Mouse (Mus musculus): Measurements from ENCODE around the gene Zmat5. TPM values are rescaled to one million over a fixed set of nuclear protein-coding genes. Genes with fewer than 3 reads are reported as not detected.

Zmat5 gene
- polyA plus RNA-seq, 1 experiment from 2014 or later: 62.2 TPM

GRCm38 (mm10) chr11:4685510-4685909 is 19.0 kb upstream of the Zmat5 start:
- Histone ChIP-seq H3K9me3 (ENCODE audit: control insufficient read depth, low read length) (no peaks in the 10 kb centered on the region), H3K4me1 (ENCODE audit: control insufficient read depth, insufficient read depth, low read length) (no peaks in the 10 kb centered on the region), H3K4me2 (ENCODE audit: low read depth, low read length) (no peak overlapping the region), H3K9ac (replicated peaks; ENCODE audit: low read depth, low read length) (no peak overlapping the region), H3K36me3 (ENCODE audit: control insufficient read depth, insufficient read depth, low read length) (peaks cover 31% of the 10 kb centered on the region; the same call in 1 of the 2 replicates), H3K4me3 (ENCODE audit: low read depth, low read length) (no peak overlapping the region), H3K27me3 (ENCODE audit: control insufficient read depth, insufficient read depth, low read length) (no peaks in the 10 kb centered on the region), H3K27ac (ENCODE audit: low read depth, low read length) (no peak overlapping the region)
- 92% methylated on average over 5 of the region's 5 CpGs for WGBS
- ATAC-seq (ENCODE audit: low read depth): no peak

- Histone ChIP-seq H3K9me3 (ENCODE audit: control insufficient read depth, low read length) (no peaks in the 10 kb centered on the region), H3K36me3 (ENCODE audit: control insufficient read depth, insufficient read depth, low read length) (peaks cover 23% of the 10 kb centered on the region; the same call in 1 of the 2 replicates), H3K27ac (ENCODE audit: low read depth, low read length) (no peak overlapping the region), H3K4me3 (ENCODE audit: low read depth, low read length) (no peak overlapping the region), H3K9ac (replicated peaks; ENCODE audit: low read depth, low read length) (no peak overlapping the region), H3K4me1 (ENCODE audit: control insufficient read depth, insufficient read depth, low read length) (no peaks in the 10 kb centered on the region), H3K4me2 (ENCODE audit: low read depth, low read length) (no peak overlapping the region), H3K27me3 (ENCODE audit: control insufficient read depth, insufficient read depth, low read length) (no peaks in the 10 kb centered on the region)
- 81% methylated on average over 3 of the region's 3 CpGs for WGBS
- no peak for ATAC-seq (ENCODE audit: low read depth)
Observed at GRCm38 (mm10) chr11:4687027-4687426, 17.5 kb upstream of the Zmat5 start.

GRCm38 (mm10) chr11:4687874-4688273 is 16.6 kb upstream of the Zmat5 start:
- no peak for ATAC-seq (ENCODE audit: low read depth)
- H3K36me3 ChIP-seq (ENCODE audit: control insufficient read depth, insufficient read depth, low read length): peaks cover 17% of the 10 kb centered on the region; the same call in 1 of the 2 replicates
- H3K4me3 ChIP-seq (ENCODE audit: low read depth, low read length): no peak overlapping the region
- H3K4me1 ChIP-seq (ENCODE audit: control insufficient read depth, insufficient read depth, low read length): no peaks in the 10 kb centered on the region
- 68% methylated on average over 3 of the region's 3 CpGs for WGBS
- H3K27me3 ChIP-seq (ENCODE audit: control insufficient read depth, insufficient read depth, low read length): no peaks in the 10 kb centered on the region
- H3K9me3 ChIP-seq (ENCODE audit: control insufficient read depth, low read length): no peaks in the 10 kb centered on the region
- H3K4me2 ChIP-seq (ENCODE audit: low read depth, low read length): no peak overlapping the region
- no peak overlapping the region for H3K9ac ChIP-seq (replicated peaks; ENCODE audit: low read depth, low read length)
- H3K27ac ChIP-seq (ENCODE audit: low read depth, low read length): no peak overlapping the region

- no peak overlapping the region for H3K27ac ChIP-seq (ENCODE audit: low read depth, low read length)
- ATAC-seq (ENCODE audit: low read depth): no peak
- H3K4me2 ChIP-seq (ENCODE audit: low read depth, low read length): no peak overlapping the region
- H3K27me3 ChIP-seq (ENCODE audit: control insufficient read depth, insufficient read depth, low read length): no peaks in the 10 kb centered on the region
- WGBS: 48% methylated on average over 11 of the region's 11 CpGs
- H3K36me3 ChIP-seq (ENCODE audit: control insufficient read depth, insufficient read depth, low read length): 0 out of 2 replicates have a peak, but pooled peaks cover 8% of the 10 kb centered on the region
- H3K4me1 ChIP-seq (ENCODE audit: control insufficient read depth, insufficient read depth, low read length): no peaks in the 10 kb centered on the region
- no peak overlapping the region for H3K9ac ChIP-seq (replicated peaks; ENCODE audit: low read depth, low read length)
- H3K4me3 ChIP-seq (ENCODE audit: low read depth, low read length): no peak overlapping the region
- no peaks in the 10 kb centered on the region for H3K9me3 ChIP-seq (ENCODE audit: control insufficient read depth, low read length)
Observed at GRCm38 (mm10) chr11:4688632-4689380, 15.7 kb upstream of the Zmat5 start.

- H3K27ac ChIP-seq (ENCODE audit: low read depth, low read length): no peak overlapping the region
- no peaks in the 10 kb centered on the region for H3K27me3 ChIP-seq (ENCODE audit: control insufficient read depth, insufficient read depth, low read length)
- no peak overlapping the region for H3K4me3 ChIP-seq (ENCODE audit: low read depth, low read length)
- ATAC-seq (ENCODE audit: low read depth): no peak
- WGBS: 87% methylated on average over 7 of the region's 7 CpGs
- no peaks in the 10 kb centered on the region for H3K9me3 ChIP-seq (ENCODE audit: control insufficient read depth, low read length)
- no peaks in the 10 kb centered on the region for H3K36me3 ChIP-seq (ENCODE audit: control insufficient read depth, insufficient read depth, low read length)
- no peak overlapping the region for H3K4me2 ChIP-seq (ENCODE audit: low read depth, low read length)
- H3K9ac ChIP-seq (replicated peaks; ENCODE audit: low read depth, low read length): no peak overlapping the region
- H3K4me1 ChIP-seq (ENCODE audit: control insufficient read depth, insufficient read depth, low read length): no peaks in the 10 kb centered on the region
Observed at GRCm38 (mm10) chr11:4690353-4690752, 14.1 kb upstream of the Zmat5 start.

- 64% methylated on average over 10 of the region's 10 CpGs for WGBS
- no peak overlapping the region for H3K4me3 ChIP-seq (ENCODE audit: low read depth, low read length)
Observed at GRCm38 (mm10) chr11:4691213-4691612, 13.3 kb upstream of the Zmat5 start.

GRCm38 (mm10) chr11:4692162-4692561 is 12.3 kb upstream of the Zmat5 start:
- Histone ChIP-seq H3K4me1 (ENCODE audit: control insufficient read depth, insufficient read depth, low read length) (no peaks in the 10 kb centered on the region), H3K4me2 (ENCODE audit: low read depth, low read length) (no peak overlapping the region), H3K9ac (replicated peaks; ENCODE audit: low read depth, low read length) (no peak overlapping the region), H3K9me3 (ENCODE audit: control insufficient read depth, low read length) (no peaks in the 10 kb centered on the region), H3K4me3 (ENCODE audit: low read depth, low read length) (no peak overlapping the region), H3K36me3 (ENCODE audit: control insufficient read depth, insufficient read depth, low read length) (no peaks in the 10 kb centered on the region), H3K27ac (ENCODE audit: low read depth, low read length) (no peak overlapping the region), H3K27me3 (ENCODE audit: control insufficient read depth, insufficient read depth, low read length) (no peaks in the 10 kb centered on the region)
- 80% methylated on average over 11 of the region's 11 CpGs for WGBS
- no peak for ATAC-seq (ENCODE audit: low read depth)

More at GRCm38 (mm10) chr11:4691213-4691612, 13.3 kb upstream of the Zmat5 start:
- no peak for ATAC-seq (ENCODE audit: low read depth)
- H3K9me3 ChIP-seq (ENCODE audit: control insufficient read depth, low read length): no peaks in the 10 kb centered on the region
- no peak overlapping the region for H3K4me2 ChIP-seq (ENCODE audit: low read depth, low read length)
- no peak overlapping the region for H3K27ac ChIP-seq (ENCODE audit: low read depth, low read length)
- no peaks in the 10 kb centered on the region for H3K4me1 ChIP-seq (ENCODE audit: control insufficient read depth, insufficient read depth, low read length)
- no peaks in the 10 kb centered on the region for H3K36me3 ChIP-seq (ENCODE audit: control insufficient read depth, insufficient read depth, low read length)
- H3K9ac ChIP-seq (replicated peaks; ENCODE audit: low read depth, low read length): no peak overlapping the region
- H3K27me3 ChIP-seq (ENCODE audit: control insufficient read depth, insufficient read depth, low read length): no peaks in the 10 kb centered on the region

- H3K4me2 ChIP-seq (ENCODE audit: low read depth, low read length): no peak overlapping the region
- H3K27me3 ChIP-seq (ENCODE audit: control insufficient read depth, insufficient read depth, low read length): no peaks in the 10 kb centered on the region
- no peak overlapping the region for H3K9ac ChIP-seq (replicated peaks; ENCODE audit: low read depth, low read length)
- peaks cover 7% of the 10 kb centered on the region for H3K36me3 ChIP-seq (ENCODE audit: control insufficient read depth, insufficient read depth, low read length)
- no peaks in the 10 kb centered on the region for H3K4me1 ChIP-seq (ENCODE audit: control insufficient read depth, insufficient read depth, low read length)
- ATAC-seq (ENCODE audit: low read depth): no peak
- H3K27ac ChIP-seq (ENCODE audit: low read depth, low read length): no peak overlapping the region
- WGBS: 64% methylated on average over 7 of the region's 7 CpGs
- H3K4me3 ChIP-seq (ENCODE audit: low read depth, low read length): no peak overlapping the region
- no peaks in the 10 kb centered on the region for H3K9me3 ChIP-seq (ENCODE audit: control insufficient read depth, low read length)
Observed at GRCm38 (mm10) chr11:4697043-4697983, 7.2 kb upstream of the Zmat5 start.

- 87% methylated on average over 8 of the region's 8 CpGs for WGBS
- peaks cover 7% of the 10 kb centered on the region for H3K36me3 ChIP-seq (ENCODE audit: control insufficient read depth, insufficient read depth, low read length)
- H3K9me3 ChIP-seq (ENCODE audit: control insufficient read depth, low read length): no peaks in the 10 kb centered on the region
- no peak overlapping the region for H3K9ac ChIP-seq (replicated peaks; ENCODE audit: low read depth, low read length)
- no peak overlapping the region for H3K4me2 ChIP-seq (ENCODE audit: low read depth, low read length)
- H3K4me3 ChIP-seq (ENCODE audit: low read depth, low read length): no peak overlapping the region
- H3K27me3 ChIP-seq (ENCODE audit: control insufficient read depth, insufficient read depth, low read length): no peaks in the 10 kb centered on the region
- H3K27ac ChIP-seq (ENCODE audit: low read depth, low read length): no peak overlapping the region
- H3K4me1 ChIP-seq (ENCODE audit: control insufficient read depth, insufficient read depth, low read length): peaks cover 12% of the 10 kb centered on the region; the same call in 1 of the 2 replicates
- no peak for ATAC-seq (ENCODE audit: low read depth)
Observed at GRCm38 (mm10) chr11:4700726-4701125, 3.8 kb upstream of the Zmat5 start.

Data from neural tube, embryonic 14.5 days (tissue).